Mouse (Mus musculus) adrenal gland, adult 18-20 months (tissue): ENCODE measurements at regions not wholly inside any gene's neighbourhood (a gene's known extent, or its start where the extent isn't known, plus 50 kb on each side); places are given as distances from the start of the nearest gene placed in this dataset.

Experiments
- DNase-seq, 2 experiments: peaks; one replicate each; pipeline ENCODE4 v3.0.0; 2021 to 2022; ENCODE audit warnings: low spot score in 2 of 2

DNA sequence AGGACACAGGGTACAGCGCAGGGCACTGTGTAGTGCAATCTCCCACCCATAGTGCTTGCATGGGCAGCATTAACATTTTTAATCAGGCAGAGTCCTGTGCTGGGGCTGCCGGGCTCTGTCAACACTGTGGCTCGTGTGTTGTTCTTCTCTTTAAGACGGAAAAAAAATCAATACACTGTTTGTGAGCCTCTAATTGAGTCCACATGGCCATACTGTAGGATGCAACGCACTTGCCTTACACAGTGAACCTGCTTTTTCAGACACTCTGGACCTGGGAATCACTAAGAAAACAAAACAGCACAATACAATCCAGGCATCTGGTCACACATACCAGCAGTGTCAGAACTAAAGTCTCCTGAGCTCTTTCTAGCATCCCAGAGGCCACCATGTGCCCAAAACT, 168.4 kb downstream of the 3110018I06Rik start:
- DNase-seq, result no peak

DNA sequence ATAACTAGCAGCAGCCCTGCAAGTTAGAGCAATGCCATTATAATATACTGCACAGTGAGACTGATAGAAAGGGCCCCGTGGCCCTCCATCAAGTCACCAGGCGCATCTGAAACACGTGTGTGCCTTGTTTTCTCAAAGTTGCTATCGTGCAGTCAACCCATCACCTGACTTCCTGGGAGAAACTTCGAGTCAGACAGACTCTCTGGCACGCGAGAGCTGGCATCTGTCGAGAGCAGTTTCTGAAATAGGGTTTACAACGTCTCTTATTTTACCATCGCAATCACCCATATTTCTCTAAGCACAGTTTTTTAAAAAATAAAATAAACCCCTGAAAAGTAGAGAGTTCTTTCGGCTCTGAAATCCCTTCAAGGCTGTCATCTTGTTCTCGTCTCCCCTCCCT, 169.8 kb downstream of the 3110018I06Rik start:
- DNase-seq, result no peak

DNA sequence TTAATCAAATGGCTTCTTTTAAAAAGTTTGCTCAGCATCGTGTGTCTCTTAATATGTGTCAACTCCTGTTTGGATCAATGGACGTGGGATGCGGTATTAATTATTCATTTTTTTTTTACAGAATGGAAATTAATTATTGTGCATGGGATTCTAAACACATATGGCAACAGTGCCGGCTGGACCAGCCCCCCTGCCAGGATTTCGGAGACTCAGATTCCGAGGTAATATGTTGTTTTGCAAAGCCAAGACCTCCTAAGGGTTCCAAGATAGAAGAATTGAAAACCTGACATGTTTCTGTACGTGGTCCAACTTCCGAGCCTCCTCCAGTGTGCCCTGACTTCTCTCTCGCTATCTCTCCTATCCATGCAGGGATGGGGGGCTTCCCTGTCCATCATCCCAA, 170.4 kb downstream of the 3110018I06Rik start:
- no peak for DNase-seq

- no peak for DNase-seq
Measured at GRCm38 (mm10) chr12:107662624-107663023, 174.2 kb downstream of the 3110018I06Rik start.

GRCm38 (mm10) chr12:107667836-107668235, 179.4 kb downstream of the 3110018I06Rik start:
- no peak for DNase-seq

DNA sequence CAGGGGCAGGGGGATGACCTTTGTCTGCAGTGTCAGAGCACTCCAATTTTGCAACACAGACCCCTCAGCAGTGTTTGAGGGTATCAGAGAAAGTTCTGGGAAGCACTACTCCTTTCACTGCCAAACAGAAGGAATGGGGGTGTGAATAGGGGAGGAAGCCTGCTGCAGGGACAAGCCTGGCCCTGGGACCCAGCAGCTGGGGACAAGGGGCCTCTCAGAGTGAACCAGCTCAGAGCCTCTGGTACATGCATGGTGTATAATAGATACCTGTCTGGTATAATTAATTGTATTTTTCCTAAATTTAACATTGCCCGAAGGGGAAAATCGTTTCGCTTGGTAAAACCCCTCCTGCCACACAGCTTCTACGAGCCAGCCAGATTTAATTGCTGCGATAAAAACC, 180.6 kb downstream of the 3110018I06Rik start:
- DNase-seq, result no peak

GRCm38 (mm10) chr12:107669450-107669849, 181.0 kb downstream of the 3110018I06Rik start:
- no peak for DNase-seq

- no peak for DNase-seq
Measured at GRCm38 (mm10) chr12:107669910-107670309, 181.5 kb downstream of the 3110018I06Rik start.

DNA sequence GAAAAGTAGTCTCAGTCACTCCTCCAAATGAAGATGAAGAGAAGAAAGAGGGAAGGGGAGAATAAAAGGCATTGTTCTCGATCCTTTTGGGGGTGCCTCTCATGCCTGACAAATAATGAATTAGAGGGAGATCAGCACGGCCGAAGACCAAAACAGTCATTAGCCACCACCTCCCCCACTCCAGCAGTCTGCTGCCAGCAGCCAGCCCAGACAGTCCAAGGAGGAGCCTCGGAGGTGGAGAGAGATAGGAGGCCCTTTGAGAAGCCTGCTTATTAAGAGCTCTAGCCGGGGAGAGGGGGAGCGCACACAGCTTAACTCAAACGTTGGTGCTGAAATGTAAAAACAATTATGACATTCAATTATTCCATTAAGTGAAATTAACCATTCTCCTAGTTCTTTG, 188.6 kb downstream of the 3110018I06Rik start:
- DNase-seq, result no peak

DNA sequence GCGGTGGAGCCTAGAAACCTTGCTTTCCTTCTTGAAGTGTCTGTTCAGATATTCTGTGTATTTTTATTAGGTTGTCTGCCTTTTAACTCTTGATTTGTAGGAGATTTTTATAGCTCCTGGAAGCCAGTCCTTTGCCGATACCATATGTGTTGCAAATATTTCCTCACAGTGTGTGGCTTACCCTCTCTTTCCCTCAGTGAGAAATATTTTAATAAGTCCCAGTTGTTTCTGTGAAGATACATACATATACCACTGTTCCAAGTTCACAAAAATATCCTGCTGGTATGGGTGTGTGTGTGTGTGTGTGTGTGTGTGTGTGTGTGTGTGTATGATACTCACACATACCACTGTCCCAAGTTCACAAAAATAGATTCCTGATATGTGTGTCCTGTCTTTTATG, 199.0 kb downstream of the 3110018I06Rik start:
- DNase-seq, result no peak

- DNase-seq, result no peak
Measured at GRCm38 (mm10) chr12:107689418-107689817, 201.0 kb downstream of the 3110018I06Rik start.

GRCm38 (mm10) chr12:107690061-107690460, 201.6 kb downstream of the 3110018I06Rik start:
- no peak for DNase-seq

DNA sequence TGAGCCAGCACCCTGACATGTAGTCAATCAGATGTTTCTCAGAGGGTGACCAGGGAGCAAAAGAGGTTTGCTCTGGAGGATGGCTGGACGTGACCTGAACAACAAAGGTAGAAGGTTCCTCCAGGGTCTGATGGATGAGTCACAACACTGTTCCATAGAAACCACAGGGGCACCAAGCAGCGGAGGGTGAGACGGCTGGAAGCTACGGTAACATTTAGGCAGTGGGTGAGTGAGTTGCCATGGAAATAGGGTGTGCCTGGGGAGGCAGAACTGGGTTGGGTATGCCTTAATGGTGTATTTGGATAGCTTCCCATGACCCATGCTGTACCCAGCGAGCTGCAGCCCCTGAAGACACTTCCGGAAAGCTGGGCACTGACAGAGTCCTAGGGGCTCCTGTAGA, 205.3 kb downstream of the 3110018I06Rik start:
- DNase-seq, result no peak

- DNase-seq, result no peak
Measured at GRCm38 (mm10) chr12:107695014-107695413, 206.6 kb downstream of the 3110018I06Rik start.

DNA sequence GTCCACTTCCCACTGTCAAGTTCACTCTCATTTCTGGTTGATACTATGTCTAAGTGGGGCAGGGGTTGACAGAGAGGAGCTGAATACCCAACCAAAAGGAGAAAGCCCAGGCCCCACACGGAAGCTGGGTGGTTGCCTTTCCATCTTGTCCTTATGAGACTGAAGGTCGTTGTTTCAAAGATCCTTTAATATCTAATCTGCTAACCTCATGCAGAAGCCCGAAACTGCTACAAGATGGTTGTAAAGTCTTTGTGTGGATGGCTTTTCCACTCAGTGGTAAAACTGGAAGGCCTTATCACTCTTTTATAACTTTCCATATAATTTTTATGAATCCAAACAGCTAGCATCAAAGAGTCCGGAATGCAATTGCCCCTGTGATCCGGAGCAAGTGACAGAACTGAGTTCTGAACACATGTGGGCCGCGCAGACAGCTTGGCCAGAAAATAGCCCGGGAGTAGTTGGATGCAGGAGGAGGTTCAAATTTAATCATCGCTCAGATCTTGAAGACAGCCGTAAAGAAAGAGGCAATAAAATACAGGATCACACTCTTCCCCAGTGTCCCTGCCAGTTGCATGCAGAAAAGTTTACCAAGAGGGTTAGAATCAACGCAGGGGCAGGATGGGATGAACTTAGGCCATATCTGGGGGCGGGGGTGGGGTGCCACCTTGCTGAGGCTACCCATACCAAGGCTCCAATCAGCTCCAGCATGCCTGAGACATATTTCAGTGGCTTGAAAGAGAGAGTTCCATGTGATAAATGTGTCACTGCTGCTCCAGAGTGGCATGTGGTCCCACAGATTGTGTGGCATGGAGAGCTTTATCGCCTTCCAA, 207.2 kb downstream of the 3110018I06Rik start:
- no peak for DNase-seq

- no peak for DNase-seq
Measured at GRCm38 (mm10) chr12:107700317-107700716, 211.9 kb downstream of the 3110018I06Rik start.

- DNase-seq, result no peak
Measured at GRCm38 (mm10) chr12:107700868-107701597, 212.6 kb downstream of the 3110018I06Rik start.

DNA sequence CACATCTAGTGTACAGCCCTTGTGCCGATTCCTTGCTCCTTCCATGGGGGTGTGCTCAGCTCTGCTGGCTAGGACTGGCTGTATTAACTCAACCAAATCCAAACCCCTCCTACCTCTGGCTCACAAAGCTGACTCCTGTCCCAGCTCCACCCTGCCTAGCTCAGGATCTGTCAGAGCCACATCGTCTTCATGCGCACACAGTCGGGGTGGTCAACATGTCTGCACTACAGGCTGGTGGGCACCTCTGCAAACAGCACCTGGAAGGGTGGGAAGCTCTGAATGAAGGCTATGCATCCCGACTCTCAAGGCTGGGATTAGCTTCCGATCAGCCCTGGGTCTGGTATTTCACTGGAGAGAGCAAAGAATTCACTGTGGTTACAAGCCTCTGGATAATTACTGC, 220.4 kb downstream of the 3110018I06Rik start:
- no peak for DNase-seq

GRCm38 (mm10) chr12:107711017-107711416, 222.6 kb downstream of the 3110018I06Rik start:
- no peak for DNase-seq

DNA sequence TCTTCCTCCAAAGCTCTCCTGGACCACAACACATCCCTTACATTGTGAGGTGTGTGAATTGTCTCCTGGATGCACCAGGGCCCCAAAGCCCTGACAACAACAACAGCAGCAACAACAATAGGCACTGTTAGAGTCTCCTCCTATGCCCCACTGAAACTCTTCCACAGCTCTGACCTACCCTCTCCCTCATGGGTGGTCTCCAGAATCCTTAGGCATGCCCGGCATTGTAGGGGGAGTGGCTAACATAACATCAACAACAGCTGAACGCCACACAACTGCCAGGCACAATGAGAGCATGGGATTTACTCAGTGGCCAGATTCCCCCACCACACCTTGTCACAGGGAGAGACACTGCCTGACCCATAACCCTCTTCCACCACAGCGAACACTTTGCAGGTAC, 223.2 kb downstream of the 3110018I06Rik start:
- no peak for DNase-seq

DNA sequence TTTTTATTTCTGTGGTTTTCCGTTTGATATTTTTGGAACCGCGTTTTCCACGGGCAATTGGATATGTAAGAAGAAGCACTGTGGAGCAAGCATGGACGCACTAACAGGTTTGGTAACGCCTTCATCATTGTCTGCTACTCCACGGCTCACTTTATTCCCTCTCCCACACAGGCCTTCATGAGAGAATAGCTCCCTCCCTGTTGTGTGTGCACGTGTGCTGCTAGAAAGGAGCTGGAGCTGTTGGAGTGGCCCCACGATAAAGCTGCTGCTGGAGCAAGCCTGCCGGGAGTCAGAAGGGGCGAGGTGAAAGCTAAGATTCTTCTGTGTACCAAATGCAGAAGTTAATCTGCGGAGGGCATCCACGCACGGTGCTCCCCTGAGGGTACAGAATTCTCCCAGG, 224.8 kb downstream of the 3110018I06Rik start:
- no peak for DNase-seq

GRCm38 (mm10) chr12:107714846-107715245, 226.4 kb downstream of the 3110018I06Rik start:
- DNase-seq, result no peak
